Mouse (Mus musculus) lung, adult 2 months (tissue): ENCODE results near the gene Upk3bl. TPM values are rescaled to one million over a fixed set of nuclear protein-coding genes. Genes with fewer than 3 reads are reported as not detected.
"Not testable (repeated sequence)": the region's sequence is repeated elsewhere in the genome, so short reads cannot be mapped to it uniquely, and the experiment has no call there.

Source experiments
- DNase-seq: peaks from one replicate; pipeline ENCODE4 v3.0.0; 2022
- H3K4me1 ChIP-seq: fragments of 200-500 bp; 2 replicates; pipeline ENCODE4 v1.6.1; 2011; ENCODE audit warnings: low read length; ENCODE audit not compliant: control insufficient read depth, insufficient read depth
- H3K4me3 ChIP-seq: fragments of 200-500 bp; replicated peaks from 2 replicates; pipeline ENCODE3; 2011; ENCODE audit warnings: low read depth, mild to moderate bottlenecking, control low read depth, low read length; ENCODE audit errors: extremely low read depth
- CTCF ChIP-seq: fragments of 200-500 bp; IDR thresholded peaks from 2 replicates; pipeline ENCODE4 v1.5.1; 2011; ENCODE audit warnings: mild to moderate bottlenecking, low read length, control low read depth; ENCODE audit not compliant: insufficient read depth
- POLR2A ChIP-seq: fragments of 200-500 bp; IDR thresholded peaks from 2 replicates; pipeline ENCODE4 v1.6.1; 2011; ENCODE audit warnings: low read depth, mild to moderate bottlenecking, control low read depth, low read length, borderline replicate concordance; ENCODE audit errors: extremely low read depth
- WGBS: fragments of 180-500 bp; shearing (Covaris S2); methylation state at CpG from one replicate; pipeline ENCODE4 v1.1.7; 2018; 5-methylcytosine and 5-hydroxymethylcytosine counted together
- polyA plus RNA-seq: library from polyadenylated mRNA; depleted of rRNA; stranded (reverse); fragments of >200 nt; gene quantifications from 2 replicates; pipeline ENCODE4 v1.2.3, GENCODE M21; 2012

Upk3bl gene
- polyA plus RNA-seq, 1 experiment, result 4.2 TPM

- no peak for DNase-seq
- 91% methylated on average over 8 of the region's 8 CpGs for WGBS
- Histone ChIP-seq H3K4me3 (no peak overlapping the region), H3K4me1 (no peaks in the 10 kb centered on the region)
- no peak for TF ChIP-seq CTCF
- no peak for TF ChIP-seq POLR2A
Observed at GRCm38 (mm10) chr5:136041666-136042065, 12.6 kb upstream of the Upk3bl start.

GRCm38 (mm10) chr5:136044865-136045264 lies 9.4 kb upstream of the Upk3bl start:
- Histone ChIP-seq H3K4me1 (no peaks in the 10 kb centered on the region), H3K4me3 (no peak overlapping the region)
- TF ChIP-seq POLR2A (no peak), CTCF (0 out of 2 replicates have a peak, but pooled peaks have one; percentile 18)
- 68% methylated on average over 13 of the region's 13 CpGs for WGBS
- no peak for DNase-seq

- 33% methylated on average over 9 of the region's 9 CpGs for WGBS
- DNase-seq, result no peak
- H3K4me3 ChIP-seq, result no peak overlapping the region
- H3K4me1 ChIP-seq, result no peaks in the 10 kb centered on the region
- TF ChIP-seq CTCF (peak; percentile 33; the same call in 1 of the 2 replicates), POLR2A (no peak)
Observed at GRCm38 (mm10) chr5:136045408-136045807, 8.9 kb upstream of the Upk3bl start.

GRCm38 (mm10) chr5:136045987-136046386 lies 8.3 kb upstream of the Upk3bl start:
- no peak for TF ChIP-seq POLR2A
- peak; percentile 73 for TF ChIP-seq CTCF
- DNase-seq, result peak; percentile 85
- H3K4me3 ChIP-seq, result no peak overlapping the region
- WGBS, result 3% methylated on average over 10 of the region's 10 CpGs
- no peaks in the 10 kb centered on the region for H3K4me1 ChIP-seq

GRCm38 (mm10) chr5:136048541-136048940 lies 5.8 kb upstream of the Upk3bl start:
- H3K4me1 ChIP-seq, DNase-seq, H3K4me3 ChIP-seq: not testable (repeated sequence)

- TF ChIP-seq POLR2A, result no peak
- TF ChIP-seq CTCF, result no peak
- no peak for DNase-seq
- 65% methylated on average over 6 of the region's 6 CpGs for WGBS
Observed at GRCm38 (mm10) chr5:136049926-136050325, 4.4 kb upstream of the Upk3bl start.

GRCm38 (mm10) chr5:136051231-136052085 lies 2.8 kb upstream of the Upk3bl start:
- DNase-seq, result no peak
- Histone ChIP-seq H3K4me3 (no peak overlapping the region), H3K4me1 (no peaks in the 10 kb centered on the region; the same call in 1 of the 2 replicates)
- no peak for TF ChIP-seq POLR2A
- 15% methylated on average over 10 of the region's 10 CpGs for WGBS

More at GRCm38 (mm10) chr5:136049926-136050325, 4.4 kb upstream of the Upk3bl start:
- H3K4me3 ChIP-seq, result no peak overlapping the region
- no peaks in the 10 kb centered on the region; the same call in 1 of the 2 replicates for H3K4me1 ChIP-seq

GRCm38 (mm10) chr5:136052861-136053655 lies 1.2 kb upstream of the Upk3bl start:
- DNase-seq, result no peak
- TF ChIP-seq CTCF (no peak), POLR2A (no peak)
- 68% methylated on average over 8 of the region's 8 CpGs for WGBS
- no peak overlapping the region for H3K4me3 ChIP-seq
- H3K4me1 ChIP-seq, result no peaks in the 10 kb centered on the region; the same call in 1 of the 2 replicates

- H3K4me3 ChIP-seq, result no peak overlapping the region
- TF ChIP-seq POLR2A (no peak), CTCF (no peak)
- H3K4me1 ChIP-seq, result no peaks in the 10 kb centered on the region; the same call in 1 of the 2 replicates
- DNase-seq, result no peak
- 48% methylated on average over 4 of the region's 4 CpGs for WGBS
Observed at GRCm38 (mm10) chr5:136056062-136056461, 1.8 kb downstream of the Upk3bl start.

GRCm38 (mm10) chr5:136057085-136057484 lies 2.8 kb downstream of the Upk3bl start:
- H3K4me3 ChIP-seq, result no peak overlapping the region
- H3K4me1 ChIP-seq, result no peaks in the 10 kb centered on the region
- DNase-seq, result no peak
- WGBS, result 23% methylated on average over 8 of the region's 8 CpGs
- no peak for TF ChIP-seq POLR2A
- TF ChIP-seq CTCF, result no peak
